Mouse (Mus musculus): ENCODE results near the gene Nr1i3.

The Nr1i3 gene

GRCm38 (mm10) chr1:171195887-171196397 lies 17.8 kb upstream of the Nr1i3 start, which contains the start of gene Pcp4l1:
Pcp4l1 (minus strand) TSS chr1:171196268.
- peak; percentile 56 to 65 for DNase-seq

- no peak for DNase-seq
These were observed 14.2 kb upstream of the Nr1i3 start for GRCm38 (mm10) chr1:171199532-171199931.

GRCm38 (mm10) chr1:171200769-171201168 lies 13.0 kb upstream of the Nr1i3 start:
- DNase-seq = no peak

DNA sequence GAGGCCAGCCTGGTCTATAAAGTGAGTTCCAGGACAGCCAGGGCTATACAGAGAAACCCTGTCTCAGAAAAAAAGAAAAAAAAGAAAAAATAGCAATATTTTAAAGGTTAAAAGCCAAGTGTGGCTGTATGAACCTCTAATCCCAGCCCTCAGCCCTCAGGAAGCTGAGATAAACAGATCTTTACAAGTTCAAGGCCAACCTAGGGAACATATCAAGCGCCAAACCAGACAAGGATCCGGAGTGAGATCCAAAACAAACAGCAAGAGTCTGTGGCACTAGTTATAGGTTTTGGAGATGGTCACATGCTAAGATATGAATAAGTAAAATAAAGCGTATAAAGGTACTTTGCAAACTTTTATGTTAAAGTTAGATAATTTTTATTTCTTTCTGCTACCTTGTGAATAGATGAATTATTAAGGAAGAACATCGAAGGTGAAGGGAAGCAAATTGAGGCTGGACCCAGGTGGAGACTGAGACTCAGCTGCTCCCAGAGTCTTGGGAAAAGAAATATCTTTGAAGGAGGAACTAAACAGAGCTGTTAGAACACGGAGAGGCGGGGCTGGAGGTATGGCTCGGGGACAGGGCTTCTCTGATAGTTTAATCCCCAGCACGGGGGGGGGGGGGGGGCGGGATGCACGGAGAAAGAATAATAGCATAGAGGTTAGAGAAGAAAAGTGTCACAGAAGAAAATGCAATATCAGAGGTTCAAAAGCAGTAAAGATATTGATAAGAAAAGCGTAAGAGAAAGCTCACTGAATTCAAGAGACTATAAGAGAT lies 10.1 kb upstream of the Nr1i3 start:
- no peak for DNase-seq

DNA sequence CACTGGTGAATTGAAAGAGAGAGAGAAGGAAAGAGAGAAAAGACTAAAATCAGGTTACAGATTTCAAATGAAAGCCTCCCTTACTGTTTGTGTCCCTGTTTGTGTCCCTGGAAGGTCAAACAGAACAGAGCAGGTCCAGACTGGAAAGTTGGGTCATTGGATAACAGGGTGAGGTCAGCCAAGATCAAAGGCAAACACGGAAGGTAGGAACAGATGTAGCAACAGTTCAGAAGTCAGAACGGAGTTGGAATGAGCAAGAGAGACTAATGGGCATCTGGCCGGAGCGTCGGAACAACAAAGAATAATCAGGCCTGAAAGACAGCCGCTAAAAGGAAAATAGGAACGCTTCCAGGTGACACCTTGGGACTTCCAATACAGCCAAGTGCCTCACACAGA lies 9.5 kb upstream of the Nr1i3 start:
- DNase-seq = peak; percentile 20 to 56

GRCm38 (mm10) chr1:171205704-171206493 lies 7.9 kb upstream of the Nr1i3 start:
- DNase-seq = no peak

DNA sequence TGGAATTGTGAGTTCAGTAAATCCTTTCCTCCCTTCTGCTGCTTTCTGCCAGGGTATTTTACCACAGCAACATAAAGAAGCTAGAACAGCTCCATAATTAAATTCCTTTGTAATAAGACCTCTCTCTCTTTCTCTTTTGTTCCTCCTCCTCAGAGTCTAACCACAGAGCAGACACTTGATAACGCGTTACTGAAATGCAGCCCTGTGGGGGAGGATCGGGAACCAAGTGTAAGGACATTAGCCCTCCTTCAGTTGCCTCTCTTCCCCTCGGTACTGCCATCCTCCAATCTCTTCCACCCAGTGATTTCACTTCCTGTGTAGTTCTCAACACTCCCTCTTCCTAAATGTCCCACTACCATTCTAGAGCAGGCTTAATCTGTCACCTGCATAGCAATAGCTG lies 4.4 kb upstream of the Nr1i3 start:
- DNase-seq = no peak

- no peak for DNase-seq
These were observed 916 bp upstream of the Nr1i3 start for GRCm38 (mm10) chr1:171212854-171213253.

DNA sequence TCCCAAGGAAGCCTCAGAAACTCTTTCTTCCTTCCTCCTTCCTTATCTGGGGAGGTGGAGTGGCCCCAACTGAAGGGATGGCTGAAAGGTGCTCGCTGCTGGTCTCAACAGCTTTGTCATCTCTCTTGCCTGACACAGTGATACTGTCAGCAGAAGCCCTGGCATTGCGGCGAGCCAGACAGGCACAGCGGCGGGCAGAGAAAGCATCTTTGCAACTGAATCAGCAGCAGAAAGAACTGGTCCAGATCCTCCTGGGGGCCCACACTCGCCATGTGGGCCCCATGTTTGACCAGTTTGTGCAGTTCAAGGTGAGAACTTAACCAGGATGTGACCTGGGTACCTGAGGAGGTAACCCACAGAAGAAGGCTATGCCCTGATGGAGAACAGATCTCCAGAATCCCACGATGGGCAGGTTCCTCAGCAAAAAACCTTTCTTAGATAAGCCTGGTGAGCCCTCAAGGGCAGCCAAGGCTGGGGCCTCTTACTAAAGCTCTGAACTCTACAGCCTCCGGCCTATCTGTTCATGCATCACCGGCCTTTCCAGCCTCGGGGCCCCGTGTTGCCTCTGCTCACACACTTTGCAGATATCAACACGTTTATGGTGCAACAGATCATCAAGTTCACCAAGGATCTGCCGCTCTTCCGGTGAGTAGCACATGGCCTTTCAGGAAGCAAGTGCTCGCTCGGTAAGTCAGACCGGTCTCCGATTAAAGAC lies 2.6 kb downstream of the Nr1i3 start:
- no peak for DNase-seq

DNA sequence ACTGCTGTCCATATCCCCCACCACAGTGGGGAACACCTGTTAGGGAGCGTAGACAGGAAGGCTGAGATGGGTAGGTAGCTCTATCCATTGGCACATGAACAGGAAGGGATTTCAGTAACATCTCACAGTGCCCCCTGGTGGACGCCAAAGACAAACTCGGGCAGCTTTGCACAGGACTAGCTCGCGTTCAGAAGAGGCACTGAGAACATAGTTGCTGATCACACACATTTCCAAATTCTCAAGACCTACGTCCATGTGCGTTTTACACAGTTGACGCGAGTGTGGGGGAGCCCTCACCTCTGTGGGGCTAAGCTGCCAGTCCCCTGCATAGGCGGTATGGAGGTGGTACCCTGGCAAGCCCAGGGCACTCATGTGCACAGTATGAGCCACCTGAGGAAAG lies 7.1 kb downstream of the Nr1i3 start:
- DNase-seq = peak; percentile 85 to 95

GRCm38 (mm10) chr1:171221281-171222193 lies 7.8 kb downstream of the Nr1i3 start:
- DNase-seq = peak in 1 of 2 experiments; percentile 32

DNA sequence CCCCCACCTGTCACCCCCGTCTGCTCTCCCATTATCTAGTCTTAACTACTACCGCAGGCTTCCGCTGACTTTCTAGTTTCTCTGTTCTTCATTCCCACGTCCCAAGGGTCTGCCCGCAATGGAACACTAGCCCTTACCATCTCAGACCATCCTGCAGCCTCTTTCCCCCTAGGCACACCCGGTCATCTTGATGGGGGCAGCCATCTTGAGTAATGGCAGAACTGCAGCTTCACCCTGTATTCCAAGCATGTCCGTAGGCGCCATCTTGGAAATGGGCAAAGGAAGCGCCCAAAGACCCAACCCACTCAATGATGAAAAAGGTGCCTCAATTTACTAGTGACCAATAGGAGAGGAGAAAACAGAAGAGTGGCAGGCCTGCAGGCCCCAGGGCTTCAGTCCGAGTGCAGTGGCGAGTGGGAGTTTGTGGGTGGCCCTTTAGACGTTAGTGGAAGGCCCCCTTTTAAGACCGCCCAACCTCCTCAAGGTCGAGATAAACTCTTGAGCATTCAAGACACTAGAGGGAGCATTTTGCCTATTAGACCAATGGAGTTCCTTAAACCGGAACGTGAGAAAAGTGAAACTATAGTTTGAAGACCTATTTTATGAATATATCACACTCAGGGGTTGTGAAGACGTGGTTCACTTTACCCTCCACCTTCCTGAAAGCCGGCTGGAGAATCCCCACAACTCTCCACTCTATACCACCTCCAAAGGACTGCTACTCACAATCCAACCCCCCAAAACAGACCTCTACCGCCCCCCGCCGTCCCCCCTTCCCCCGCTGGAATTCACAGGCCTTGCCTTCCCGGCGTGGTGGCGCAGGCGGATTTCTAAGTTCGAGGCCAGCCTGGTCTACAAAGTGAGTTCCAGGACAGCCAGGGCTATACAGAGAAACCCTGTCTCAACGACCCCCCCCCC lies 8.7 kb downstream of the Nr1i3 start, which contains the start of gene Tomm40l:
TSS of gene Tomm40l (minus strand) at position 277 of the 918 bp plus-strand sequence.
- peak; percentile 92 to 99 for DNase-seq

DNA sequence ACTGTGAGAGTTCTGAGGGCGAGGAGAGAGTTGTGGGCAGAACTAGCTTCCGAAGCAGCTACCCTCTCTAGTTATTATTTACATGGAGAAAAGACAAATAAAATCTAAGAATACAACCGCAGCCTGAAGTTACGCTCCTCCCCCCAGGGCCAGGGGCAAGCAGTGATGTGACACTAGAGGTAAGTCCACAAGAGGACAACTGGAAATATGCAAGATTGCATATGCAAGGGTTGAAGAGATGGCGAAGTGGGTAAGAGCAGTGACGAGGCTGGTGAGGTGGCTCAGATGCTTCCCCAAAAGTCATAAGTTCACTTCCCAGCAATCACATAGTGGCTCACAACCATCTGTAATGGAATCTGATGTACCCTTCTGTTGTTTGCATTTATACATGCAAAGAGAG lies 9.4 kb downstream of the Nr1i3 start:
- no peak for DNase-seq

DNA sequence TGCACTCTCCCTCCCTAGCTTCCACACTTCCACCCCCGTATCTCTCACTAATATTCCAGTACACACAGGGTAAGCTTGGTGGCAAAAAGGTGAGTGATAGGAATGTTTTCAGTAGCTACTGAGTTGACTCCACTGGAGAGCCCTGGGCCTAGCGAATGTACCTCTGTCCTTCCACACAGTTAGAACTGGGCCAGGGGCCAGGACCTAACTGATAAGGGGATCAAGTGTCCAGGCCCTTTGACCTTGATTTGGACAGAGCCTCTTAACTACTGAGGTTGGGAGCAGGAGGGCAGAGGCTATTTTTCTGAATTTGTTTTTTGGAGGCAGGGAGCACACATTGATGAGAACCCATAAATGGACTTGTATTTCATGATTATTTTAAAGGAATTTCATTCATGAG lies 10.0 kb downstream of the Nr1i3 start:
- peak; percentile 61 to 75 for DNase-seq

- no peak for DNase-seq
These were observed 11.1 kb downstream of the Nr1i3 start, which contains the start of gene Apoa2 for GRCm38 (mm10) chr1:171224857-171225256. Apoa2 (plus strand) TSS chr1:171225054.

DNA sequence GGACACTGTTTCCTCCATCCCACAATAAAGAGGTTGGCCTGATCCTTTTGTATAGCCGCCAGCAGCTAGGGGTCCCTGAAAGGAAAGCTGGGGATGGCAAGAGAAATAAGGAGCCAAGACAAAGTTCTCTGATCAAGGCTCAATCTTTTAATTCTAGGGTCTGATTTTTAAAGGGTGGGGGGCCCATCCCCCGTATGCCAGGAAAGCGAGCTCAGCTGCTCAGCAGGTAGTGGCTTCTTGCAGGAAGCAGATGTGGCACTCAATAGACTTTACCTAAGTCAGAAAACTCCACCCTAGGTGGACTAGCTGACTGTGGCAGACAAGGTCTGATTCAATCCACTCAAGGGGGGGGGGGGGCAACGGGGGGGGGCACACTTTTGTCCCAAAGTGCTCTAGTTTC lies 13.0 kb downstream of the Nr1i3 start:
- DNase-seq = no peak

DNA sequence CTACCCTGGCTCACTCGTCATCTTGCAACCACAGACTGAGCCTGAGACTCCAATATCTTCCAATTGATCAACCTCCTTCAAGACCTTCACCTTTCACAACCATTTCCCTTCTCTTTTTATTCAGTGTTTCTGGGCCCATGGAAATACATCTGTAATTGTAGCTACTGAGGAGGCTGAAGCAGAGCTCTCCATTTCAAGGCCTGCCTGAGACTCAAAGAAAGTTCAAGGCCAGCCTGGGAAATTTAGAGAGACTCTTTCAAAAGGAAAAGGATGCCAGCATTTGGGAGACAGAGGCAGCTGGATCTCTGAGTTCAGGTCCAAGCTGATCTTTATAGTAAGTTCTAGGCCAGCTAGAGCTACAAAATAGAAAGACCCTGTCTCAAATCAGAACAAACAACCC lies 14.1 kb downstream of the Nr1i3 start:
- no peak for DNase-seq

- DNase-seq = no peak
These were observed 16.0 kb downstream of the Nr1i3 start for GRCm38 (mm10) chr1:171229750-171230149.

DNA sequence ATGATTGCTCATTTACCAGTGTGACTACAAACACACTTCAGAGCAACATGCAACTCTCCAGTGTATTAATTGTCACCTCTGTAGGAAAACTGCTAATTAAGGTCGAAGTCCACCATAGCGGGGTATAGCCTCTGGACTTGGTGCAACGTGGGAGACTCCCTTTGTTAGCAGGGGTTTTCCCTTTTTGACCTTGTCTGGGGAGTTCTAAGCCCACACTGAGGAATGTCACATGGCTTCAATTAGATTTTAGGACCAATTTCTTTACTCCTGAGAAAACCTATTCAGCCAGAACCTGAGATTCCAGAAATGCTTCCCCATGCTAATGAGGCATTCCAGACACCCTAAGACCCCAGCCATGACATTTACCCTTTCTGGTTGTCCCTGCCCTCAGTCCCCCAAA lies 16.4 kb downstream of the Nr1i3 start:
- no peak for DNase-seq

DNA sequence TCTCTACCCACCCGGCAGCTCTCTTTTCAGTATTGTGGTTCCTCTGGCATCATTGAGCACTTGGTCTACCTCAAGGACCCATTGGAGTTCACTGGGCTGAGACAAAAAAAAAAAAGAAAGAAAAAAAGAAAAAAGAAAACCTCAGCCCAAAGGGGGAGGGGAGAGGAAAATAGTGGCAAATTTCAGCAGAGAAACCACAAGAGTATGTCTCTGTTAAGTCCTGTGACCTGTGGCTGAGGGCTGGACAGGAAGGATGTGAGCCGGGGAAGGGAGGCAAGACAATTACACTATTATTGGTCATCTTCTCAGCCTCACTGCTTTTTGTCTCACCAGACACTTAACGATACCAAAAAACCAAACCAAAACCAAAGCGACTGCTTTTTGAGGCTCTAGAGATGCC lies 18.1 kb downstream of the Nr1i3 start:
- DNase-seq = no peak

DNA sequence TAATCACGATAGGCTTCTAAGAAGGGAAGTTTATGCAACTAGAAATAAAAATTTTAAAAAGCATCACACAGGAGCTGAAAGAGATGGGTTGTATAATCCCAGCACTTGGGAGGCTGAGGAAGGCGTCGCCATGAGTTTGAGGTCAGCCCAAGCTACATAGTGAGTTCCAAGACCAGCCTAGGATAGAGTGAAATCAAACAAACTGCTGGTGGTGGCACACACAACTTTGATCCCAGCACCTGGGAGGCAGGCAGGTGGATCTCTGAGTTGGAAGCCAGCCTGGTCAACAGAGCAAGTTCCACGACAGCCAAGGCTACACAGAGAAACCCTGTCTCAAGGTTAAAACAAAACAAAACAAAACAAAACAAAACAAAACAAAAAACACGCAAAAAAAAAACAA lies 18.6 kb downstream of the Nr1i3 start:
- DNase-seq = no peak

Data from kidney, postnatal 36 days (tissue).